Mouse (Mus musculus): ENCODE measurements around the gene Ptprt.

DNA sequence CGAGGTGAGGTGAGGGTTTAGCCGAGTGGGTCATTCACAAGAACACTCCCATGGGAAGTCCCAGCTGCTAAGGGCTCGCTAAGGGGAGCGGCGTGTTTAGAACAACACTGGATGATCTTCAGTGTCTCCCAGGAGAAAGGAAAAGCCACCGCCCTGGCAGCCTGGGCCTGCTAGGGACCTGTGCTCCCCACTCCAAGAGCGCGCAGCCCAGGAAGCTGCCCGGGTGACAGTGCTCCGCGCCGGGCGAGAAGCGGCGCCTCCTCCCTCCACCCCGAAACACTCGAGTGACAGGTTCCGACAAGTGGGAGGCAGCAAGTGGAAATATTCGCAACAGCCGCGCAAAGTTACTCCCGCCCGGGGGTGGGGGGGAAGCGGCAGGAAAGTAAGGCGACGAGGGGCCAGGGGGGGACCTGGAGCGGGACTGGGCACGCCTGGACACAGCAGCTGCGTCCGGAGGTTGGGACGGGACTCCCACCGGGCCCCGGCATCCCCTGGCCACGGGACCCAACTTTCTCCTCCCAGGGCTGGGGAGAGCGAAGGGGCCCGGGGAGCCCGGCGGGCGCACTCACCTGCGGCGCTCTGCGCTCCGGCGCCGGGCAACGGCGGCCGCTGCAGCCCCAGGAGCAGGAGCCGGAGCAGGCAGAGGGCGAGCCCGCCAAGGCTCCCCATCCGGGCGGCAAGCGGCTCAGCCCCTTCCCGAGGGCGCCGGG lies 561 bp downstream of the Ptprt start:
- TF ChIP-seq ZNF384 (IDR thresholded peaks at IDR 0.05; ENCODE audit: low read depth, low read length) (no peak), TBP (conservative IDR thresholded peaks at IDR 0.05; ENCODE audit: low read depth, low read length) (no peak), ZC3H11A (IDR thresholded peaks at IDR 0.05; ENCODE audit: low read depth, low read length) (no peak), RAD21 (IDR thresholded peaks at IDR 0.05; ENCODE audit: low read depth, low read length) (no peak), KAT2A (IDR thresholded peaks at IDR 0.05; ENCODE audit: insufficient replicate concordance, low read length) (no peak), POLR2AphosphoS2 (IDR thresholded peaks at IDR 0.05; ENCODE audit: low read depth, low read length) (no peak), ZKSCAN1 (IDR thresholded peaks at IDR 0.05; ENCODE audit: borderline replicate concordance, low read depth, low read length) (no peak), CHD2 (IDR thresholded peaks at IDR 0.05; ENCODE audit: low read length) (no peak), CTCF (conservative IDR thresholded peaks at IDR 0.05 in 1 of 2, IDR thresholded peaks at IDR 0.05 in 1 of 2; ENCODE audit: low read depth in 2 of 2, low read length in 2 of 2) (no peak), MAX (IDR thresholded peaks at IDR 0.05; ENCODE audit: low read length) (no peak)

Measured in CH12.LX (cell line).